Mouse (Mus musculus): Measurements from ENCODE around the gene Hacd1. TPM values are rescaled to one million over a fixed set of nuclear protein-coding genes. Genes with fewer than 3 reads are reported as not detected.

The Hacd1 gene
- polyA plus RNA-seq, 1 experiment = 45.1 TPM

- H3K36me3 ChIP-seq (ENCODE audit: control insufficient read depth, insufficient read depth, low read length) = no peaks in the 10 kb centered on the region
- peak overlapping the region; percentile 98 for H3K4me3 ChIP-seq (ENCODE audit: low read depth, low read length)
- peak overlapping the region; percentile 45 for H3K27ac ChIP-seq (ENCODE audit: insufficient read depth, low read depth, low read length)
- peaks cover 8% of the 10 kb centered on the region; the same call in 1 of the 2 replicates for H3K4me1 ChIP-seq (ENCODE audit: control insufficient read depth, insufficient read depth, insufficient read length, low read length)
- H3K27me3 ChIP-seq (ENCODE audit: control insufficient read depth, insufficient read depth, low read length) = no peaks in the 10 kb centered on the region
- WGBS = 4% methylated on average over 6 of the region's 6 CpGs
- TF ChIP-seq POLR2A (IDR thresholded peaks at IDR 0.05; ENCODE audit: low read depth, low read length) = no peak
Measured at GRCm38 (mm10) chr2:14054716-14055115, 1.2 kb downstream of the Hacd1 start.

GRCm38 (mm10) chr2:14054163-14054562 lies 1.8 kb downstream of the Hacd1 start:
- 25% methylated on average over 3 of the region's 3 CpGs for WGBS
- no peak overlapping the region for H3K27ac ChIP-seq (ENCODE audit: insufficient read depth, low read depth, low read length)
- TF ChIP-seq POLR2A (IDR thresholded peaks at IDR 0.05; ENCODE audit: low read depth, low read length) (no peak), CTCF (IDR thresholded peaks at IDR 0.05; ENCODE audit: extremely low read depth, insufficient read length, insufficient replicate concordance, low read depth, low read length) (no peak)
- peak overlapping the region; percentile 20; the same call in 1 of the 2 replicates for H3K4me3 ChIP-seq (ENCODE audit: low read depth, low read length)
- H3K27me3 ChIP-seq (ENCODE audit: control insufficient read depth, insufficient read depth, low read length) = no peaks in the 10 kb centered on the region
- H3K36me3 ChIP-seq (ENCODE audit: control insufficient read depth, insufficient read depth, low read length) = no peaks in the 10 kb centered on the region
- H3K4me1 ChIP-seq (ENCODE audit: control insufficient read depth, insufficient read depth, insufficient read length, low read length) = peaks cover 8% of the 10 kb centered on the region; the same call in 1 of the 2 replicates

GRCm38 (mm10) chr2:14053618-14054017 lies 2.3 kb downstream of the Hacd1 start:
- Histone ChIP-seq H3K36me3 (ENCODE audit: control insufficient read depth, insufficient read depth, low read length) (no peaks in the 10 kb centered on the region), H3K27me3 (ENCODE audit: control insufficient read depth, insufficient read depth, low read length) (no peaks in the 10 kb centered on the region), H3K4me1 (ENCODE audit: control insufficient read depth, insufficient read depth, insufficient read length, low read length) (peaks cover 10% of the 10 kb centered on the region; the same call in 1 of the 2 replicates), H3K4me3 (ENCODE audit: low read depth, low read length) (no peak overlapping the region), H3K27ac (ENCODE audit: insufficient read depth, low read depth, low read length) (no peak overlapping the region)
- TF ChIP-seq CTCF (IDR thresholded peaks at IDR 0.05; ENCODE audit: extremely low read depth, insufficient read length, insufficient replicate concordance, low read depth, low read length) = no peak
- no peak for TF ChIP-seq POLR2A (IDR thresholded peaks at IDR 0.05; ENCODE audit: low read depth, low read length)
- 71% methylated on average over 3 of the region's 3 CpGs for WGBS

GRCm38 (mm10) chr2:14048808-14049207 lies 7.1 kb downstream of the Hacd1 start:
- no peak overlapping the region for H3K4me3 ChIP-seq (ENCODE audit: low read depth, low read length)
- WGBS = 54% methylated on average over 5 of the region's 5 CpGs
- TF ChIP-seq POLR2A (IDR thresholded peaks at IDR 0.05; ENCODE audit: low read depth, low read length) = no peak
- H3K27me3 ChIP-seq (ENCODE audit: control insufficient read depth, insufficient read depth, low read length) = no peaks in the 10 kb centered on the region
- H3K4me1 ChIP-seq (ENCODE audit: control insufficient read depth, insufficient read depth, insufficient read length, low read length) = peaks cover 6% of the 10 kb centered on the region; the same call in 1 of the 2 replicates
- no peaks in the 10 kb centered on the region for H3K36me3 ChIP-seq (ENCODE audit: control insufficient read depth, insufficient read depth, low read length)
- no peak overlapping the region for H3K27ac ChIP-seq (ENCODE audit: insufficient read depth, low read depth, low read length)

GRCm38 (mm10) chr2:14048381-14048780 lies 7.6 kb downstream of the Hacd1 start:
- H3K27me3 ChIP-seq (ENCODE audit: control insufficient read depth, insufficient read depth, low read length) = no peaks in the 10 kb centered on the region
- peaks cover 2% of the 10 kb centered on the region; the same call in 1 of the 2 replicates for H3K36me3 ChIP-seq (ENCODE audit: control insufficient read depth, insufficient read depth, low read length)
- no peak overlapping the region for H3K4me3 ChIP-seq (ENCODE audit: low read depth, low read length)
- TF ChIP-seq POLR2A (IDR thresholded peaks at IDR 0.05; ENCODE audit: low read depth, low read length) = no peak
- TF ChIP-seq CTCF (IDR thresholded peaks at IDR 0.05; ENCODE audit: extremely low read depth, insufficient read length, insufficient replicate concordance, low read depth, low read length) = no peak
- H3K4me1 ChIP-seq (ENCODE audit: control insufficient read depth, insufficient read depth, insufficient read length, low read length) = peaks cover 3% of the 10 kb centered on the region; the same call in 1 of the 2 replicates
- no peak overlapping the region for H3K27ac ChIP-seq (ENCODE audit: insufficient read depth, low read depth, low read length)

- Histone ChIP-seq H3K36me3 (ENCODE audit: control insufficient read depth, insufficient read depth, low read length) (peaks cover 9% of the 10 kb centered on the region), H3K27ac (ENCODE audit: insufficient read depth, low read depth, low read length) (no peak overlapping the region), H3K27me3 (ENCODE audit: control insufficient read depth, insufficient read depth, low read length) (no peaks in the 10 kb centered on the region), H3K4me3 (ENCODE audit: low read depth, low read length) (no peak overlapping the region), H3K4me1 (ENCODE audit: control insufficient read depth, insufficient read depth, insufficient read length, low read length) (no peaks in the 10 kb centered on the region)
- WGBS = 74% methylated on average over 9 of the region's 9 CpGs
- no peak for TF ChIP-seq POLR2A (IDR thresholded peaks at IDR 0.05; ENCODE audit: low read depth, low read length)
- no peak for TF ChIP-seq CTCF (IDR thresholded peaks at IDR 0.05; ENCODE audit: extremely low read depth, insufficient read length, insufficient replicate concordance, low read depth, low read length)
Measured at GRCm38 (mm10) chr2:14043577-14044170, 12.3 kb downstream of the Hacd1 start.

- no peak overlapping the region for H3K4me3 ChIP-seq (ENCODE audit: low read depth, low read length)
- H3K4me1 ChIP-seq (ENCODE audit: control insufficient read depth, insufficient read depth, insufficient read length, low read length) = no peaks in the 10 kb centered on the region
- no peaks in the 10 kb centered on the region for H3K27me3 ChIP-seq (ENCODE audit: control insufficient read depth, insufficient read depth, low read length)
- H3K36me3 ChIP-seq (ENCODE audit: control insufficient read depth, insufficient read depth, low read length) = peaks cover 9% of the 10 kb centered on the region
- no peak for TF ChIP-seq CTCF (IDR thresholded peaks at IDR 0.05; ENCODE audit: extremely low read depth, insufficient read length, insufficient replicate concordance, low read depth, low read length)
- no peak for TF ChIP-seq POLR2A (IDR thresholded peaks at IDR 0.05; ENCODE audit: low read depth, low read length)
- H3K27ac ChIP-seq (ENCODE audit: insufficient read depth, low read depth, low read length) = no peak overlapping the region
- WGBS = 84% methylated on average over 3 of the region's 3 CpGs
Measured at GRCm38 (mm10) chr2:14043011-14043410, 12.9 kb downstream of the Hacd1 start.
